Comparison of ENCODE assay signal across 29 mouse cellular contexts in genomic region chr3:56256271-56256670, GRCm38 (mm10).
DNase-seq lines count a peak whose midpoint lies in the region; ATAC-seq and TF ChIP-seq lines count a peak whose summit lies in the region.
"Had no signal": no experiment of that assay in that cellular context is flagged by ENCODE, and none has a peak within 500 bp of the region (broad histone marks: within the 10 kb centered on the region; RNA-seq: fewer than 3 reads in every experiment).

No protein-coding gene starts in this region.

- no peak overlapping the region for H3K27ac ChIP-seq in midbrain, embryonic 11.5 days (ENCODE audit: low read depth, low read length)
- H3K27ac ChIP-seq in midbrain, embryonic 10.5 days (replicated peaks) = no peak overlapping the region
- H3K27ac ChIP-seq in midbrain, embryonic 15.5 days = peak overlapping the region; percentile 25; the same call in 1 of the 2 replicates
- H3K27ac ChIP-seq: embryonic facial prominence, embryonic 13.5 days; embryonic facial prominence, embryonic 15.5 days; forebrain, embryonic 10.5 days; forebrain, embryonic 12.5 days had no signal

- no peak overlapping the region for H3K4me2 ChIP-seq in midbrain, embryonic 11.5 days
- H3K4me2 ChIP-seq in midbrain, embryonic 15.5 days = no peak overlapping the region
- H3K4me2 ChIP-seq: embryonic facial prominence, embryonic 13.5 days; embryonic facial prominence, embryonic 15.5 days; forebrain, embryonic 12.5 days had no signal

- DNase-seq in midbrain, embryonic 11.5 days (ENCODE audit: low spot score, missing footprints) = peak; percentile 45
- no peak for DNase-seq in midbrain, embryonic 10.5 days (ENCODE audit: low spot score)
- DNase-seq in brain, embryonic 14.5 days (ENCODE audit: low read depth) = peak; percentile 57
- DNase-seq in gastrocnemius, adult 8-10 months (ENCODE audit: low spot score in 2 of 2) = no peak
- no peak for DNase-seq in layer of hippocampus, adult 8-10 months (ENCODE audit: low spot score in 2 of 2)
- DNase-seq: adrenal gland, adult 8-10 months; adrenal gland, postnatal 14 days; adrenal gland, postnatal 36 days; B cell, adult 2 months; cerebellum, adult 11 months; cerebellum, adult 18-20 months; cerebellum, adult 8-10 months; cerebellum, adult 9-11 months; cerebellum, postnatal 14 days; cerebellum, postnatal 36 days; embryo, embryonic 11 days had no signal

- no peak for TF ChIP-seq CTCF in brain, embryonic 14.5 days (IDR thresholded peaks at IDR 0.05; ENCODE audit: borderline replicate concordance, extremely low read depth, insufficient read depth, insufficient read length)

- TF ChIP-seq POLR2A in brain, embryonic 14.5 days (IDR thresholded peaks at IDR 0.05; ENCODE audit: borderline replicate concordance, extremely low read depth, insufficient read depth, insufficient read length, poor library complexity, severe bottlenecking) = no peak

- no peak for ATAC-seq in midbrain, embryonic 11.5 days (ENCODE audit: low FRiP score)
- 0 out of 2 replicates have a peak, but pooled peaks have one; percentile 48 for ATAC-seq in midbrain, embryonic 15.5 days (replicated peaks)
- ATAC-seq: activated CD4-positive, CD25-positive, alpha-beta regulatory T cell, adult 4 months; CD4-positive, CD25-positive, alpha-beta regulatory T cell, adult 4 months; forebrain, embryonic 14.5 days; forebrain, embryonic 16.5 days; Patski had no signal

- H3K27me3 ChIP-seq in midbrain, embryonic 11.5 days (ENCODE audit: control insufficient read depth, insufficient read depth, low read length) = no peaks in the 10 kb centered on the region
- no peaks in the 10 kb centered on the region for H3K27me3 ChIP-seq in midbrain, embryonic 10.5 days (ENCODE audit: low read depth, poor library complexity, severe bottlenecking)
- H3K27me3 ChIP-seq in midbrain, embryonic 15.5 days (replicated peaks) = no peaks in the 10 kb centered on the region
- H3K27me3 ChIP-seq: CH12.LX; embryonic facial prominence, embryonic 13.5 days; embryonic facial prominence, embryonic 15.5 days; forebrain, embryonic 12.5 days; Patski had no signal

- WGBS in midbrain, embryonic 11.5 days = 55% methylated on average over 5 of the region's 5 CpGs
- WGBS in midbrain, embryonic 10.5 days = 54% methylated on average over 5 of the region's 5 CpGs
- 35% methylated on average over 5 of the region's 5 CpGs for WGBS in midbrain, embryonic 15.5 days

- H3K4me3 ChIP-seq in midbrain, embryonic 11.5 days (ENCODE audit: low read depth, low read length) = no peak overlapping the region
- H3K4me3 ChIP-seq in midbrain, embryonic 10.5 days = no peak overlapping the region
- H3K4me3 ChIP-seq in midbrain, embryonic 15.5 days = no peak overlapping the region
- H3K4me3 ChIP-seq: embryonic facial prominence, embryonic 13.5 days; embryonic facial prominence, embryonic 15.5 days; erythroblast, embryonic 14.5 days; forebrain, embryonic 10.5 days; forebrain, embryonic 12.5 days had no signal

- no peak overlapping the region for H3K9ac ChIP-seq in midbrain, embryonic 11.5 days (ENCODE audit: low read length)
- no peak overlapping the region for H3K9ac ChIP-seq in midbrain, embryonic 15.5 days
- H3K9ac ChIP-seq: embryonic facial prominence, embryonic 13.5 days; embryonic facial prominence, embryonic 15.5 days; forebrain, embryonic 12.5 days had no signal

- no peaks in the 10 kb centered on the region for H3K36me3 ChIP-seq in midbrain, embryonic 11.5 days (ENCODE audit: control insufficient read depth, insufficient read depth, low read length)
- no peaks in the 10 kb centered on the region for H3K36me3 ChIP-seq in midbrain, embryonic 10.5 days
- no peaks in the 10 kb centered on the region for H3K36me3 ChIP-seq in midbrain, embryonic 15.5 days (replicated peaks)
- H3K36me3 ChIP-seq: embryonic facial prominence, embryonic 13.5 days; embryonic facial prominence, embryonic 15.5 days; forebrain, embryonic 10.5 days; forebrain, embryonic 12.5 days; G1E had no signal

- H3K9me3 ChIP-seq in midbrain, embryonic 11.5 days (ENCODE audit: control insufficient read depth, low read length) = no peaks in the 10 kb centered on the region
- no peaks in the 10 kb centered on the region for H3K9me3 ChIP-seq in midbrain, embryonic 10.5 days (replicated peaks)
- H3K9me3 ChIP-seq in midbrain, embryonic 15.5 days = no peaks in the 10 kb centered on the region
- H3K9me3 ChIP-seq: embryonic facial prominence, embryonic 13.5 days; embryonic facial prominence, embryonic 15.5 days; forebrain, embryonic 10.5 days; forebrain, embryonic 12.5 days had no signal

- H3K4me1 ChIP-seq in midbrain, embryonic 11.5 days (ENCODE audit: control insufficient read depth, insufficient read depth, low read length) = no peaks in the 10 kb centered on the region
- no peaks in the 10 kb centered on the region for H3K4me1 ChIP-seq in midbrain, embryonic 10.5 days
- peaks cover 7% of the 10 kb centered on the region; the same call in 1 of the 2 replicates for H3K4me1 ChIP-seq in midbrain, embryonic 15.5 days
- H3K4me1 ChIP-seq: embryonic facial prominence, embryonic 13.5 days; embryonic facial prominence, embryonic 15.5 days; forebrain, embryonic 10.5 days had no signal

Comparison
In these comparisons a context has a peak if more than half of its experiments do, and no peak if none do; other contexts are left out.
1. DNase-seq: peak in midbrain, embryonic 11.5 days (single experiment) and brain, embryonic 14.5 days (single experiment); none in midbrain, embryonic 10.5 days (single experiment), gastrocnemius, adult 8-10 months (0 of 2) and layer of hippocampus, adult 8-10 months (0 of 2).